In genomic region chr8:121433466-121433865, GRCm38 (mm10) we compare ENCODE assay signal across 9 mouse cellular contexts.
DNase-seq lines count a peak whose midpoint lies in the region; ATAC-seq and TF ChIP-seq lines count a peak whose summit lies in the region.
"Had no signal": no experiment of that assay in that cellular context is flagged by ENCODE, and none has a peak within 500 bp of the region (broad histone marks: within the 10 kb centered on the region; RNA-seq: fewer than 3 reads in every experiment).

No protein-coding gene starts in this region.

- no peak overlapping the region for H3K9ac ChIP-seq in forebrain, embryonic 14.5 days (ENCODE audit: low read length)
- H3K9ac ChIP-seq in forebrain, postnatal 0 days = no peak overlapping the region
- no peak overlapping the region for H3K9ac ChIP-seq in midbrain, embryonic 11.5 days (ENCODE audit: low read length)
- no peak overlapping the region for H3K9ac ChIP-seq in neural tube, embryonic 12.5 days

- H3K4me3 ChIP-seq in forebrain, embryonic 14.5 days (ENCODE audit: low read depth, low read length) = no peak overlapping the region
- no peak overlapping the region for H3K4me3 ChIP-seq in forebrain, postnatal 0 days (ENCODE audit: low read depth, low read length)
- H3K4me3 ChIP-seq in midbrain, embryonic 10.5 days = no peak overlapping the region
- H3K4me3 ChIP-seq in midbrain, embryonic 11.5 days (ENCODE audit: low read depth, low read length) = no peak overlapping the region
- H3K4me3 ChIP-seq in neural tube, embryonic 12.5 days = no peak overlapping the region
- H3K4me3 ChIP-seq in cerebellum, adult 2 months (replicated peaks; ENCODE audit: insufficient read depth, low read depth, low read length) = no peak overlapping the region

- H3K27ac ChIP-seq in forebrain, embryonic 14.5 days (ENCODE audit: low read depth, low read length) = no peak overlapping the region
- no peak overlapping the region for H3K27ac ChIP-seq in forebrain, postnatal 0 days (ENCODE audit: low read depth, low read length)
- H3K27ac ChIP-seq in midbrain, embryonic 10.5 days (replicated peaks) = peak overlapping the region; percentile 47
- H3K27ac ChIP-seq in midbrain, embryonic 11.5 days (ENCODE audit: low read depth, low read length) = no peak overlapping the region
- H3K27ac ChIP-seq in neural tube, embryonic 12.5 days = no peak overlapping the region
- H3K27ac ChIP-seq in cerebellum, adult 2 months (ENCODE audit: insufficient read depth, low read length) = no peak overlapping the region

- no peaks in the 10 kb centered on the region for H3K36me3 ChIP-seq in forebrain, embryonic 14.5 days (ENCODE audit: control insufficient read depth, insufficient read depth, low read length)
- H3K36me3 ChIP-seq in forebrain, postnatal 0 days (ENCODE audit: insufficient read depth) = no peaks in the 10 kb centered on the region
- H3K36me3 ChIP-seq in midbrain, embryonic 10.5 days = no peaks in the 10 kb centered on the region
- H3K36me3 ChIP-seq in midbrain, embryonic 11.5 days (ENCODE audit: control insufficient read depth, insufficient read depth, low read length) = no peaks in the 10 kb centered on the region
- no peaks in the 10 kb centered on the region for H3K36me3 ChIP-seq in neural tube, embryonic 12.5 days

- no peak for TF ChIP-seq POLR2A in cerebellum, adult 2 months (IDR thresholded peaks at IDR 0.05; ENCODE audit: borderline replicate concordance, insufficient read depth, low read length)

- 9% methylated on average over 17 of the region's 17 CpGs for WGBS in forebrain, embryonic 14.5 days
- WGBS in forebrain, postnatal 0 days = 11% methylated on average over 17 of the region's 17 CpGs
- WGBS in midbrain, embryonic 10.5 days = 14% methylated on average over 17 of the region's 17 CpGs
- 10% methylated on average over 17 of the region's 17 CpGs for WGBS in midbrain, embryonic 11.5 days
- 10% methylated on average over 17 of the region's 17 CpGs for WGBS in neural tube, embryonic 12.5 days
- WGBS in cerebellum, adult 2 months = 29% methylated on average over 17 of the region's 17 CpGs

- no peak for ATAC-seq in forebrain, embryonic 14.5 days
- no peak for ATAC-seq in forebrain, postnatal 0 days
- no peak for ATAC-seq in midbrain, embryonic 11.5 days (ENCODE audit: low FRiP score)
- ATAC-seq in neural tube, embryonic 12.5 days (ENCODE audit: low FRiP score, low read depth) = no peak

- no peaks in the 10 kb centered on the region for H3K9me3 ChIP-seq in forebrain, embryonic 14.5 days (replicated peaks; ENCODE audit: control insufficient read depth, low read length)
- no peaks in the 10 kb centered on the region for H3K9me3 ChIP-seq in forebrain, postnatal 0 days (ENCODE audit: low read length)
- H3K9me3 ChIP-seq in midbrain, embryonic 10.5 days (replicated peaks) = no peaks in the 10 kb centered on the region
- no peaks in the 10 kb centered on the region for H3K9me3 ChIP-seq in midbrain, embryonic 11.5 days (ENCODE audit: control insufficient read depth, low read length)
- H3K9me3 ChIP-seq in neural tube, embryonic 12.5 days = no peaks in the 10 kb centered on the region

- H3K4me1 ChIP-seq in forebrain, embryonic 14.5 days (ENCODE audit: control insufficient read depth, insufficient read depth, low read length) = no peaks in the 10 kb centered on the region
- no peaks in the 10 kb centered on the region for H3K4me1 ChIP-seq in forebrain, postnatal 0 days (ENCODE audit: insufficient read depth)
- peaks cover 24% of the 10 kb centered on the region for H3K4me1 ChIP-seq in midbrain, embryonic 10.5 days
- H3K4me1 ChIP-seq in midbrain, embryonic 11.5 days (ENCODE audit: control insufficient read depth, insufficient read depth, low read length) = peaks cover 3% of the 10 kb centered on the region; the same call in 1 of the 2 replicates
- peaks cover 22% of the 10 kb centered on the region for H3K4me1 ChIP-seq in neural tube, embryonic 12.5 days
- peaks cover 10% of the 10 kb centered on the region; the same call in 1 of the 2 replicates for H3K4me1 ChIP-seq in cerebellum, adult 2 months (ENCODE audit: control insufficient read depth, insufficient read depth, low read length)

- no peak for TF ChIP-seq CTCF in forebrain, postnatal 0 days (IDR thresholded peaks at IDR 0.05; ENCODE audit: low read depth)
- TF ChIP-seq CTCF in cerebellum, adult 2 months (IDR thresholded peaks at IDR 0.05; ENCODE audit: borderline replicate concordance, insufficient read depth, low read depth, low read length) = no peak

- DNase-seq in forebrain, embryonic 14.5 days (ENCODE audit: low spot score) = peak; percentile 13
- DNase-seq in forebrain, postnatal 0 days = no peak
- peak; percentile 36 for DNase-seq in midbrain, embryonic 10.5 days (ENCODE audit: low spot score)
- no peak for DNase-seq in midbrain, embryonic 11.5 days (ENCODE audit: low spot score, missing footprints)
- peak; percentile 60 for DNase-seq in fibroblast of lung, adult 2 months (ENCODE audit: low read depth)
- DNase-seq in cerebellum, adult 2 months = no peak
- no peak for DNase-seq in adipocyte (ENCODE audit: low spot score)
- DNase-seq: lung, postnatal 4 days had no signal

- H3K27me3 ChIP-seq in forebrain, embryonic 14.5 days (replicated peaks; ENCODE audit: control insufficient read depth, insufficient read depth, low read length) = no peaks in the 10 kb centered on the region
- no peaks in the 10 kb centered on the region for H3K27me3 ChIP-seq in forebrain, postnatal 0 days (ENCODE audit: insufficient read depth, low read length)
- peaks cover 25% of the 10 kb centered on the region for H3K27me3 ChIP-seq in midbrain, embryonic 10.5 days (ENCODE audit: low read depth, poor library complexity, severe bottlenecking)
- H3K27me3 ChIP-seq in midbrain, embryonic 11.5 days (ENCODE audit: control insufficient read depth, insufficient read depth, low read length) = peaks cover 4% of the 10 kb centered on the region; the same call in 1 of the 2 replicates
- H3K27me3 ChIP-seq in neural tube, embryonic 12.5 days (replicated peaks) = 0 out of 2 replicates have a peak, but pooled peaks cover 3% of the 10 kb centered on the region
- no peaks in the 10 kb centered on the region; the same call in 1 of the 2 replicates for H3K27me3 ChIP-seq in cerebellum, adult 2 months (ENCODE audit: control insufficient read depth, insufficient read depth, low read length)

- no peak overlapping the region for H3K4me2 ChIP-seq in forebrain, embryonic 14.5 days (ENCODE audit: low read length)
- H3K4me2 ChIP-seq in forebrain, postnatal 0 days (ENCODE audit: low read depth) = no peak overlapping the region
- H3K4me2 ChIP-seq in midbrain, embryonic 11.5 days = no peak overlapping the region
- H3K4me2 ChIP-seq in neural tube, embryonic 12.5 days (replicated peaks) = peak overlapping the region; percentile 29

Comparison
In these comparisons a context has a peak if more than half of its experiments do, and no peak if none do; other contexts are left out.
1. DNase-seq: peak in forebrain, embryonic 14.5 days (single experiment), midbrain, embryonic 10.5 days (single experiment) and fibroblast of lung, adult 2 months (single experiment); none in forebrain, postnatal 0 days (single experiment), midbrain, embryonic 11.5 days (single experiment), cerebellum, adult 2 months (0 of 2) and adipocyte (single experiment).